Mouse (Mus musculus) embryo, embryonic 10.5 days (tissue): ENCODE results near the gene Ets1.

Source experiments
- DNase-seq: peaks from one replicate; pipeline ENCODE4 v3.0.0-alpha.2; 2015; ENCODE audit warnings: low spot score

Gene Ets1

GRCm38 (mm10) chr9:32695492-32696190 lies 59.6 kb downstream of the Ets1 start:
- DNase-seq = peak; percentile 94

DNA sequence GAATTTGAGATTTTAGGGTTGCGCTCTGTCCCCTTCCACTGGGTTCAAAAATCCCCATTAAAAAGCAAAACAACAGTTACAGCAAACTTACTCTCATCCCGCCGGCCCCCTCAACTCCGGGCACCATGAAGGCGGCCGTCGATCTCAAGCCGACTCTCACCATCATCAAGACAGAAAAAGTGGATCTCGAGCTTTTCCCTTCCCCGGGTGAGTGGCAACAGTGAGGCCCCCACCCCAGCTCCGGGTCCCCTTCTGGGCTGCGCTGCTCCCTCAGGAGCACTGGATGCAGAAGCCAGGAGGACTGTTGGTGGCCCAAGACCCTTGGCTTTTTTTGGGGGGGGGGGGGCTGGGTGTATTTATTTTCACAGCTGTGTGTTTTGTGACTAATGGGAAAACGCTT lies 60.2 kb downstream of the Ets1 start:
- DNase-seq = no peak

DNA sequence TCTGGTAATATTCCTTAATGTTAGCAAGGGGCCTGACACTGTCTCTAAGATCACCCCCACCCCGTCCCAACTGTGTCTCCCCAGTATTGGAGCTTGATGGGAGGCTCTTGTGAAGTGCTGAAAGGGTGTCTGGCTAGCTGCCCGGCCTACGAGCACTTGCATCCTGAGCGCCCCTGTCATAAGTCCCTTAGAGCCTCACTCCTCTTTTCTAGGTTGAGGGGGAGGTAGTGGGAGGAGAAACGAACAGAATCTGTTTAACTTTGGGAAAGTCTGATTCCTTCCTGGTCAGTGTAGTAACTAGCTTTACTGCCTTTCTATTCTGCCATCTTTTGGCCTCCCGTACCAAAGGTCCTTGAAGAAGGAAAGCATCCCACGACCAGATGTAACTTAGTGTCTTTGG lies 60.7 kb downstream of the Ets1 start:
- DNase-seq = peak; percentile 61

- no peak for DNase-seq
Observed at GRCm38 (mm10) chr9:32697291-32698110, 61.5 kb downstream of the Ets1 start.

DNA sequence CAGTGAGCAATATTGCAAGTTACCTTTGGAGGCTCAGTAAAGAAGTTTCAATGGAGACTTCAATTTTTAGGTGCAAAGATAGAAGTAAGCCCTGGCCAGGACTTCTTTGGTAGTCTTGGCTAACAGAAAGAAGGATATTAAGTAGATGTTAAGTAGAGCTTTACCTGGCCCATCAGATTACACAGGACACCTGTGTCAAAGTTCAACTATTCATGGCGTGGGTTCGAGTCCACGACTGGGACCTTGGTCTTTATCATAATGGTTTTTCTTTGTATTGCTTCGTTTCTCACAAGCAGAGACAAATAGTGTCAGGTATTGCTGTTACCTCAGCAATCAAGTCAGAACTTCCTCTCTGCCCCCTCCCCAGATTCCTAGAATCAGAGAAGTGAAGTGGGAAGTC lies 62.7 kb downstream of the Ets1 start:
- no peak for DNase-seq

- no peak for DNase-seq
Observed at GRCm38 (mm10) chr9:32699391-32699841, 63.4 kb downstream of the Ets1 start.

GRCm38 (mm10) chr9:32700091-32700905 lies 64.3 kb downstream of the Ets1 start:
- no peak for DNase-seq

DNA sequence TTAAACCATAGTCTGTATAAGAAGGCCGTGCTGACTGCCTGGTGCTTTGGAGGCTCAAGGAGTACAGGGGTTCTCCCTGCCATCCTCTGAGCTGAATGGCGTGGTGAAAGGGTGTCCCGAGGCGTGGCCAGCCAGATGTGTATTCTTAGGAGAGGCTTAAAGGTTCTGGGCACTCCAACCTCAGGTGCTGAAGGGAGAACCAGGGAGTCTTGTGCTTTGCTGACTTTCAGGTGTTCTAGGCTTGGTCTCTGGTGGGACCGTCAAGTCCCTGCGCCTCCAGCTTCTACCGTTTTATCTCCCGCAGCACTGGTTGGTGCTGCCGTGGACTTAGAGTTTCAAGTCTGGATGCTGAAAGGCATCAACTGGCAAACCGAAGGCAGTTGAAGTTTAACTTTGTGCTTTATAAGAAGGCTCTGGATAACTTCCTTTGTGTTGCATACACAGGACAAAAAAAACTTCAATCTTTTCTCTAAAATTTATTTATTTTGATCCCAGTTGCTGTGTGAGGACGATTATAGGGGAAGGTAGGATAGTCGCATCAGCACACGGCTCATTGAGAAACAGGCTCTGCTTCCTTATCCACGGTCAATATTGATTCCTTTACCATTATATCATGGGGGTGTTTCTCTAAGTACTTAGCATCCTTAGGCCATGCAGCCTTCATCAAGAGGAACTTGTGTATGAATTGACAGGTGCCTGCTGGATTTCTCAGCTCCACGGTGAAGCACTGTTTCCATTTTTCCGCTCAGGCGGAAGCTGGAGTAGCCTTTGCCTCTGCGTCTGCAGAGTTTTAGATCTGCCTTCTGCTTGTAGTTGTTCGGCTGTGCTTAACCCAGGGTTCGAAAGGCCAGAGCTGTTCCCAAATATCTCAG lies 65.3 kb downstream of the Ets1 start:
- DNase-seq = no peak

DNA sequence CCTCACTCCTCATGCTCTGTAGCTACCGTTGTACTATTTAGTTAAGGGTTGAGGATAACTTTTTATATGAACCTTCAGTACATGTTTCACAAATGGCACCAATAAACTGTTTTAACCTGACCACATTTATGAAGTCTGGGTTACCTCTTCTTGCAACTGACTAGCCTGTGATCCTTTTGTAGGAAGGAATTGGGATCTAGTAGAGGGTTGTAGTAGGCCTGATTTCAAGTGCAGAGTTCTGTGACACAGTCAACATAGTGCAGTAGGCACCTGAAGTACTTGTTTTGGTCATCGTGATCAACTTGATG lies 65.9 kb downstream of the Ets1 start:
- no peak for DNase-seq

GRCm38 (mm10) chr9:32702836-32703395 lies 66.9 kb downstream of the Ets1 start:
- no peak for DNase-seq

- no peak for DNase-seq
Observed at GRCm38 (mm10) chr9:32703976-32704745, 68.1 kb downstream of the Ets1 start.

DNA sequence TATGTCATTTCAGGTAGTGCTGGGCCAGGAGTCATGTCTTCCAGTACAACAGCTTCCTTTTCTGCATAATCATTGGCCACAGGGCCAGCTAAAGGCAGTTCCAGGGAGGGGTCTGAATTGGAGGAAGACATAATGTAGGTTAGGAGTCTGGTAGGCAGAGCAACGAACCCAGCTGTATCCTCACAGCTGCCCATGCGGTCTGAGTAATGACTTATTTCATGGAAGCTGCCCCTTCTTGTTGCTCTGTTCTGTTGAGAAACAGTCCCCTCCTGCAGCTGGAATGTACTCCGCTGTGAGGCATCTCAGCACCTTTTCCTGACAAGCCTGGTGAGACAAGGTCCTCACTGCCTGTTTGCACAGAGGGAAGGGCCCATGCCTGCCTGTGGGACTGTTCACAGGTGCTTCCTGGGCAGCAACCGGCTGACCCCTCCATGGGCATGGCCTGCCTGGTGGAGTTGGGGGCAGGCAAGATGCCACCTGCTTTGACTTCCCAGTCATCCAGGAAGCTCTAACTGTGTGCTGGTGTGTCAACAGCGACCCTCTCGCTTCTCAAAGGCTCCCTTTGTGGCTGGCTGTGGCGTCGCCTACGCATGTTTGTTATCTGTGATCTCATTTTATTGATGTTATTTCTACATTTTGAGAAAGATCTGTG lies 69.9 kb downstream of the Ets1 start:
- no peak for DNase-seq

DNA sequence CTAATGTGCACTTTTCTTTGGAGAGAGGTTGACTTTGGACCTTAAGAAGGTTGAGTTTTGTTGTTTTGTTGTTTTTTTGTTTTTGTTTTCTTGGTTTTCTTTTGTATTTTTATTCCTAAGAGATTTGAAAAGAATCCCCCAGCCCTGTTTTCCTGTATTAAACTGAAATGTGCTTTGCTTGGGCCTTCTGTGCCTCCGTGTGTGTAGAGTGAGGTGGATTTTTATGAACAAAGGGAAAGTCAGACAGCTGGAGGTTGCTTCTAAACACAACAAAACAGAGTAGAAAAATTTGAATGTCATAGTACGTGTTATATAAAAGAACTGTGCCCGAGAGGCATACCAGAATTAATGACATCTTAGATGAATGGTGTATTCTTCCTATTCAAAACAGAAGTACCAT lies 71.4 kb downstream of the Ets1 start:
- DNase-seq = no peak

DNA sequence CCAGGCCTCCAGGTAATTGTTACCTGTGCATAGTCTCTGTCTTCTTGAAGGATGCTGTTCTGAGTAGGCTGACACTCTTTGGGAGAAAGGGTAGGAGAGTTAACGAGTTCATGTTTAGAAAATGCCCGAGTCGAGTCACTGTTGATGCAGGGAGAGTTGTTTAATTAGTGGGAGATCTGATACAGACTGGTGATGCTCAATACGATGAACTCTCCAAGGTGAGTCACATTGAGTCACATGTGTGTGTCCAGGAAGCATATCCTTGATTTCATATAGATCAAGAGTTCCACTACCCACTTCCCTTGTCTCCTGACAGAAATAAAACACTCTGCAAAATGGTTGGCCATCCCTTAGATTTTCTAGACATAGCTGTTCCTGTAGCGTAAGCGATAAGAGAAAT lies 72.5 kb downstream of the Ets1 start:
- DNase-seq = no peak

DNA sequence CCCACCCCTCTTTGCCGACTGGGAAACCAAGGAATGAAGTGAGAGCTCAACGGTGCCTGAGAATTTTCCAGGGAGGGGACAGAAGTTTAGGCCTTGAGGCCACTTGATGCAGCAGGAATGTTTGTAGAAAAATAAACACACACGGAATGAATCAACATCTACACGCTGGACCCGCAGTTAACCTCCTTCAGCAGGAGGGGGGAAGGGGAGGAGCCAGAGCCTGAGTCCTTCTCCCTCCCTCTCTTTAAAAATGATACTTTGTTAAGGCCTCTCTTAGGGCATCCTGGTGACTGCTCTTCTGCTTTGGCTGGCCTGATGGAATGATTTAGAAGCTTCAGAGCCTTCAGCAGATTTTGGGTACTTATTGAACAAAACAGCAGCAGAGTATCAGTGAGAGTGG lies 73.3 kb downstream of the Ets1 start:
- peak; percentile 51 for DNase-seq

GRCm38 (mm10) chr9:32709764-32710734 lies 74.0 kb downstream of the Ets1 start:
- no peak for DNase-seq

- no peak for DNase-seq
Observed at GRCm38 (mm10) chr9:32710987-32711652, 75.1 kb downstream of the Ets1 start.

- no peak for DNase-seq
Observed at GRCm38 (mm10) chr9:32711768-32712167, 75.7 kb downstream of the Ets1 start.
